Mouse (Mus musculus) layer of hippocampus, postnatal 14 days (tissue): ENCODE measurements around the gene Efhc1. TPM values are rescaled to one million over a fixed set of nuclear protein-coding genes. Genes with fewer than 3 reads are reported as not detected.
"Not testable (repeated sequence)": the region's sequence is repeated elsewhere in the genome, so short reads cannot be mapped to it uniquely, and the experiment has no call there.

Experiments used
- DNase-seq, 2 experiments: peaks; one replicate each; pipeline ENCODE4 v3.0.0; 2021 to 2022; ENCODE audit warnings: low spot score in 2 of 2, mixed read lengths in 1 of 2
- long read RNA-seq, 2 experiments: library from polyadenylated mRNA; stranded (forward); transcript quantifications; one replicate each; pipeline ENCODE4 v2.0.0; 2021
- total RNA-seq, 2 experiments: library from RNA; stranded (reverse); gene quantifications; 2 replicates each; pipeline ENCODE4 v1.2.3; 2021

Gene Efhc1
- total RNA-seq: 1 to 10 TPM; 2.2 to 2.7 TPM
- long read RNA-seq, experiment 1, partial matches to known transcripts: 1 of 1 reads
- long read RNA-seq, experiment 1, other reads (novel, unspliced or antisense): 0 of 1 reads
- long read RNA-seq, experiment 2, partial matches to known transcripts: 0 of 3 reads
- long read RNA-seq, experiment 2, other reads (novel, unspliced or antisense): 0 of 3 reads

DNA sequence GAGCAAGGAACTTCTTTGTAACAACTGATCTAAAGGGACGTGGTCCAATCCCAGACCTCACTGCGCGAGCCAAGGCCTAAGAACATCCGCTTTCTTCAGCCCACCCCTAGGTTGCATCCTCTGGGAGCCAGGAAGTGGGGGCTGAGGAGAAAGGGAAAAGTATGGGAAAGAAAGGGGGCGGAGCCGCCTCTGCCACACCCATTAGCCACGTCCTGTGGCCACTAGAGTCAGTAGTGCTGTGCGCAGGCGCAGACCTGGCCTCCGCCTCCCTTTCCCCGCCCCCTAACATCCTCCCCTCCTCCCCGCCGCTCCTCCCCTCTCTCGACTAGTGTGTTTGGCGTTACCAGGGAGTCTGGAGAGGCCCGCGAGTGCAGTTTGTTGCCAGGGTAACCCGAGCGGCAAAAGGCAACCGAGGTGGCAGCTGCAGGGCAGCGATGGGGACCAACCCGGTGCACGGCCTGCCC, at the start of gene Efhc1:
Efhc1 (plus strand) TSS at position 327 of the 464 bp plus-strand sequence.
- peak; percentile 89 to 95 for DNase-seq

DNA sequence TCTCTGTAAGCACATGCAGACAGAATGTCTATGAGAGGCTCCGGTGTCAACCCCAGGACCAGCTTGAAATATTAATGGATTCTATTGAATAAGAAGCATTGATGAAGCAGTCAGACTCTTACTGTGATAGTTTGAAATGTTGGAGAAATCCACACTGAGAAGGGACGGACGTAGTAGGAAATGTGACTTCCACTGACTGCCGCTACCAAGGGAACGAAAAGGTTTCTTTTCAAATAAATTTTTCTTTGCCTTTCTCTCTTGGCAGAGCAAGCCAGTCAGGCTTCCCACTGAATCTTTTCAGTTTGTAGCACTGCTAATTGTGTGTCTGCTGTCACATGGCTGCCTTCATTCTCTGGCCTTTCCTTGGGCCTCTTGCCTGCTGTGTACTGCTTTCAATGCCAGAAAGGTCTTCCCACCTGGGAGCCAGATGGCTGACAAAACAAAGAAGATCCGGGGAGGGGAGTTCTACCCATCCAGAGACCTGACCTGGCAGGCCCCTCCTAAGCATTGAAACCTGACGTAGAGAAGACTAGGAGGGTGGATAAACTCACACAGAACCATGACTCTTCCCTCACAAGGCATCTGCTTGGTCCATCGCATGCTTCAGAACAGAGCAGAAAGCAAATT, 45.8 kb upstream of the Efhc1 start:
- peak; percentile 70 to 86 for DNase-seq

- peak; percentile 78 to 93 for DNase-seq
These were observed 45.3 kb upstream of the Efhc1 start for GRCm38 (mm10) chr1:20906128-20906515.

GRCm38 (mm10) chr1:20908541-20908940, 42.9 kb upstream of the Efhc1 start:
- peak in 1 of 2 experiments; percentile 60 for DNase-seq

DNA sequence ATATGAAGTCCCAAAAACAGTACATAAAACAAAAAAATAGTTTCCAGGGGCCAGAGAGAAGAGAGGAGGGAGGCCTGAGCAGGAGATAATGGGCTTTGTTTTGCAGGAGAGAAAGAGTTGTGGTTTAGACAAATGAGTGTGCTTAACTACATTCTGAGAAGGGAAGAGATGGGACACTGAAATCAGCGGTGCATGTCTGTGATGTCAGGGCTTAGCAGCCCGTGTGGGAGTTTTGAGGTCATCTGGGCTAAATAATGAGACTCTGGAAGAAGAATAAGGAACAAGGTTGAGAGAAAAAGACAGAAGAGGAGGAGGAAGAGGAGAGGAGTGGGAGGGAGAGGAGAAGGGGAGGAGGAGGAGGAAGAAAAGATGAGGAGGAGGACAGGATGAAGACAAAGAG, 39.3 kb upstream of the Efhc1 start:
- DNase-seq: no peak

GRCm38 (mm10) chr1:20912527-20913171, 38.8 kb upstream of the Efhc1 start:
- no peak for DNase-seq

DNA sequence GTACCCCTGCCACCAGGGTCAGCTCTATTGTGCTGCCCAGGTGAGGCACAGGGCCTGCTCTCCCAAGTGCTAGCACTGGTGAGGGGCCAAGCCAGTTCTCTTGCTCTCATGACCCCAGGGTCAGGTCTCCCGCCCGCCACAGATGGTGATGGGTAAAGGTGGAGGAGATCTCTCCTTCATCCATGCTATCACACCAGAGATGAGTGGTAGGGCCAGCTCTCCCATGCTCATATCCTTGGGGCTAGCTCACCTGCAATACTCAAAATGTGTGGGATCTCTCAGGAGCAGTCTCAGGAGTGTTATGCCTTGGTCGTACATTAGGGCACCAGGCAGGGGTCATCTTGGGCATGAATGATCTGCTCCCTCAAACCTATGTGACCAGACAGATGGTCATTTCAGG, 36.7 kb upstream of the Efhc1 start:
- DNase-seq: no peak

- DNase-seq: no peak
These were observed 35.8 kb upstream of the Efhc1 start for GRCm38 (mm10) chr1:20915608-20916007.

GRCm38 (mm10) chr1:20917496-20918050, 33.9 kb upstream of the Efhc1 start:
- no peak for DNase-seq

- DNase-seq: no peak
These were observed 31.7 kb upstream of the Efhc1 start for GRCm38 (mm10) chr1:20919728-20920127.

GRCm38 (mm10) chr1:20921081-20921528, 30.3 kb upstream of the Efhc1 start:
- DNase-seq: peak in 1 of 2 experiments; percentile 30

DNA sequence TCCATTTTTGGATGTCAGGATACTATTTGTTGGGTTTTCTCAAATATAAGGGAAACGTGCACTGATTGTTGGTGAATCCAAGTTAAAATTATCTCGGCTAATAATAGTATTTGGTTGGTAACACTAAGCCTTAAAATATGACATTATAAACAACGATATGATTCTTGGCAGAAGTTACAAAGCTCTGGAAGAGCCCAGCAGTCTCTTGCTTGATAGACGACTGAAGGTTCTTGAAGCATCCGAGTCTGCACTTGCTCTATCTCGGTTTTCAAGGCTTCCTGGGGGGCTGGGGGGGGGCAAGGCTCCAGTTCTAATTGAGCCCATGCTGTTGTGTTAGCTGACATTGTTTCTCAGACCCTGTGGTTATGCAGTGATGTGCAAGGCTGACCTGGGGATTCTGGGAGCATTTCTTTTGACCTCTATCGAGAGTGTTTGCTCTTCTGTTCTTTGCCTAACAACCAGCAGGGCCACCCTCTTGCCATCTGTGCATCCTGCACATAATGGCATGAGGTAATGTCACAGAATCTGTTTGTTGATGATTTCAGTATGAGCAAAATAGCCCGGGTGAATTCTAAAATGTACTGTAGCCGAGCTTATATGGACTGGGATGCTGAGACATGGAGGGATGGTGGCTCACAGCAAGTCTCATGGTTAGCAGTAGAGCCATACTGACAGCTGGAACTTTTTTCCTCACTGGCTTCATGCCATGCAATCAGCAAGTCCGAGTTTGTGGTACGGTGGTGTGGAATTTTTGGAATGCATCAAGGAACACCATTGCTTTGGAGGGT, 28.6 kb upstream of the Efhc1 start:
- peak in 1 of 2 experiments; percentile 50 for DNase-seq

- not testable (repeated sequence) for DNase-seq
These were observed 26.1 kb upstream of the Efhc1 start for GRCm38 (mm10) chr1:20925324-20925723.

GRCm38 (mm10) chr1:20925926-20926325, 25.5 kb upstream of the Efhc1 start:
- no peak for DNase-seq

GRCm38 (mm10) chr1:20926376-20926775, 25.1 kb upstream of the Efhc1 start:
- no peak for DNase-seq

DNA sequence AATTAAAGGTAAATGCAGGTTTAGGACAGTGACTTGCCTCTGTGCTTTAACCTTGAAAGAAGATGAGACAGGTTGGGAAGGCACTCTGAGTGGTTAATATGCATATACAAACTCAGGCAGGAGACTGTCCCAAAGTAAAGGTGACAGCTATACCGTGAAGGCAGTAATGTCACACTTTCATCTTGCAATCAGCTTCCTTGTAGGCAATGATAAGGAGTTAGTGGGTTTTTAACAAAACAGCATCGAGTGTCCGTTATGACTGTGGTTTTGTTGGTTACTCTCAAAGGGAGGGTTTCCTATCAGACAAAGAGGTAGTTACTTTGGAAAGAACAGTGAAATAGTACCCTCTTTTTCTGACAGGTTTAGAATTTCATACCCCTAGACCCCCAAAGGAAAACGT, 22.9 kb upstream of the Efhc1 start:
- DNase-seq: no peak

DNA sequence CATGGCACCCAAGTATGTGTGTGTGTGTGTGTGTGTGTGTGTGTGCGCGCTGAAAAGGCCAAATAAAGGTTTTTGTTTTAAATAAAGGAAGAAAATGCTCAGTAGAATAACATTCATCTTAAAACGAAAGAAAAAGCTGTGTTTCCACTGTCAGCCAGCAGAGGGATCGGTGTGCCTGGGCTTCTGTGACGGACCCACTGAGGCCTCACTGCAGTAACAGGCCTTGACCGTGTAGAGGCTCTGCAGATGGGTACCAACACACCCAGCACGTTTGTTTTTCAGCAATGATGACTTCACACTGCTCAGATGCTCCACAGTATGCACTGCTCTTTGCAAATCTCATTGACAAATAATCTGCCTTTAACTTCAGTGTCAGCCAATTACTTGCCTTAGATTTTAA, 18.0 kb upstream of the Efhc1 start:
- DNase-seq: peak; percentile 57 to 74

- no peak for DNase-seq
These were observed 16.3 kb upstream of the Efhc1 start for GRCm38 (mm10) chr1:20935106-20935505.

- DNase-seq: peak in 1 of 2 experiments; percentile 80
These were observed 12.4 kb upstream of the Efhc1 start for GRCm38 (mm10) chr1:20939046-20939445.

DNA sequence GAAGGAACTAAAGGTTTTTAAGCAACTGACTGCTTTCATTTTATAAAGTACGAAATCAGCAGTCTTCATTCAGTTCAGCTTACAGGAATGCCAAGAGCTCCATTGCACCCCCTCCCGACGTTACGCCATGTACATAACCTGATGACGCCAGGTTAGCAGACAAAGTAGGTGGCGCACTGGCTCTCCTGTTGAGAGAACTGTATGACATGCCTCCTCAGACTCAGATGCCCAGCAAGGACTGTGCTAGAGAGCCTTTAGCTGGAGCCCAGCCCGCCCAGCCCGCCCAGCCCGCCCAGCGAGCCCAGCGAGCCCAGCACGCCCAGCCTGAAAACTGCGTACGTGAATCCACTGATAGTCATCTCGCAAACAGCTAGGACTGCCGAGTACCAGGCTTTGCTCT, 11.3 kb upstream of the Efhc1 start:
- no peak for DNase-seq

GRCm38 (mm10) chr1:20941322-20941721, 10.1 kb upstream of the Efhc1 start:
- DNase-seq: no peak
